Mouse (Mus musculus): ENCODE data around the gene Foxp3.

The Foxp3 gene

GRCm38 (mm10) chrX:7573176-7574086, at the start of gene Foxp3:
Gene Foxp3, plus strand, starts transcription at chrX:7573644.
- DNase-seq = peak; percentile 56

- DNase-seq = no peak
Measured at GRCm38 (mm10) chrX:7524961-7525360, 48.5 kb upstream of the Foxp3 start.

GRCm38 (mm10) chrX:7553474-7553873, 20.0 kb upstream of the Foxp3 start:
- no peak for DNase-seq

GRCm38 (mm10) chrX:7563076-7563475, 10.4 kb upstream of the Foxp3 start:
- no peak for DNase-seq

- no peak for DNase-seq
Measured at GRCm38 (mm10) chrX:7566352-7566751, 7.1 kb upstream of the Foxp3 start.

GRCm38 (mm10) chrX:7567491-7567890, 6.0 kb upstream of the Foxp3 start:
- DNase-seq = no peak

GRCm38 (mm10) chrX:7570481-7571175, 2.8 kb upstream of the Foxp3 start:
- no peak for DNase-seq

- no peak for DNase-seq
Measured at GRCm38 (mm10) chrX:7571565-7572136, 1.8 kb upstream of the Foxp3 start.

- no peak for DNase-seq
Measured at GRCm38 (mm10) chrX:7572466-7572865, 978 bp upstream of the Foxp3 start.

GRCm38 (mm10) chrX:7574087-7574884, 842 bp downstream of the Foxp3 start, which contains the start of gene Ppp1r3f:
Gene Ppp1r3f, minus strand, starts transcription at chrX:7574283.
- peak; percentile 96 for DNase-seq

- DNase-seq = no peak
Measured at GRCm38 (mm10) chrX:7574885-7575231, 1.4 kb downstream of the Foxp3 start.

GRCm38 (mm10) chrX:7581151-7581550, 7.7 kb downstream of the Foxp3 start:
- DNase-seq = no peak

- no peak for DNase-seq
Measured at GRCm38 (mm10) chrX:7583881-7584280, 10.4 kb downstream of the Foxp3 start.

GRCm38 (mm10) chrX:7586356-7586755, 12.9 kb downstream of the Foxp3 start:
- no peak for DNase-seq

GRCm38 (mm10) chrX:7595371-7595770, 21.9 kb downstream of the Foxp3 start:
- peak; percentile 54 for DNase-seq

- DNase-seq = no peak
Measured at GRCm38 (mm10) chrX:7604004-7604403, 30.6 kb downstream of the Foxp3 start.

- DNase-seq = peak; percentile 74
Measured at GRCm38 (mm10) chrX:7604879-7605574, 31.6 kb downstream of the Foxp3 start, which contains the start of gene Ccdc22. Gene Ccdc22, minus strand, starts transcription at chrX:7605517.

- DNase-seq = no peak
Measured at GRCm38 (mm10) chrX:7605575-7605941, 32.1 kb downstream of the Foxp3 start.

- no peak for DNase-seq
Measured at GRCm38 (mm10) chrX:7606783-7607182, 33.3 kb downstream of the Foxp3 start, which contains the start of gene Cacna1f. Gene Cacna1f, plus strand, starts transcription at chrX:7607083.

GRCm38 (mm10) chrX:7610035-7610434, 36.6 kb downstream of the Foxp3 start:
- no peak for DNase-seq

GRCm38 (mm10) chrX:7610536-7611258, 37.3 kb downstream of the Foxp3 start:
- peak; percentile 28 for DNase-seq
